Mouse (Mus musculus): ENCODE data around the gene Ccdc24. TPM values are rescaled to one million over a fixed set of nuclear protein-coding genes. Genes with fewer than 3 reads are reported as not detected.

Gene Ccdc24
- polyA plus RNA-seq, 1 experiment, result 15.4 TPM

DNA sequence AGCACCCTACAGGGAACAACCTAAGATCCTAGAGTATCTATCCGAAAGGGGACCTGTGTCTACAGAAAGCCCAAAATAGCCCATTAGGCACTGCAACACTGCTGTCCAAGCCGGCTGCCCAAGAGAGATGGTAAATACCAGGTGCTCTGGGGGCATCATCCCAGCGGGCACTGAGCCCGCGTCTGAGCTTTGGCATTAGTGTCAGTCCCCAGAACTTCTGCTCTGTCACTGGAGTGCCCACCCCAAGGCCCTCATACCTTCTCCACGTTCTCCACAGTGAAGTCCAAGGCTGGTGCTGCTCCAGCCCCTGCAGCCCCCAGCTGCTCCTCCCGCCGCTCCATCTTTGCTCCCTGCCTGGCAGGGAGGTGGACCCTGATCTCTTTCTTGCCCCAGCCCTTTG, 41.7 kb upstream of the Ccdc24 start:
- TF ChIP-seq CTCF (IDR thresholded peaks at IDR 0.05; ENCODE audit: insufficient read depth, low read length) (no peak), POLR2A (IDR thresholded peaks at IDR 0.05; ENCODE audit: borderline replicate concordance, extremely low read depth, low read depth, low read length) (no peak)
- H3K4me1 ChIP-seq (ENCODE audit: control insufficient read depth, insufficient read depth, low read length), result peaks cover 11% of the 10 kb centered on the region
- 11% methylated on average over 8 of the region's 8 CpGs for WGBS
- DNase-seq, result no peak
- peak overlapping the region; percentile 96 for H3K4me3 ChIP-seq (replicated peaks; ENCODE audit: extremely low read depth, low read depth, low read length)

DNA sequence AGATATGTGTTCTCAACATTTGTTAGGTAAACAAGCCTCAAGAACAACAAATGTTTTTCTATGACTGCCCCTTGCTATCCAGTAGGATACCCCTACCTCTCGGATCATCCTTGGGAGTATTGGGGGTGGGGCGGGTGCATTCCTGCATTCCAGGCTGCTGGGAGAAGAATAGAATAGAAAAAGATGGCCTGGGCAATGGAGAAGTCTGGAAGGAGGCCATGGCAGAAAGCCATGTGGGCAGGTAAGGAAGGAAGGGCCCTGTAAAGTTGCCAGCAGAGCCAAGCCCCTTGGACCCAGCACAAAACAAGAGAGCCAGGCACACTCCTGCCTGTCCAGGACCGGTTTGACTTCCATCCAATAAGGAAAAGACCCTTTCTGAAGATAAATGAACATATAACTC, 41.1 kb upstream of the Ccdc24 start:
- 40% methylated on average over 3 of the region's 3 CpGs for WGBS
- Histone ChIP-seq H3K4me1 (ENCODE audit: control insufficient read depth, insufficient read depth, low read length) (peaks cover 15% of the 10 kb centered on the region), H3K4me3 (replicated peaks; ENCODE audit: extremely low read depth, low read depth, low read length) (peak overlapping the region; percentile 22)
- TF ChIP-seq CTCF (IDR thresholded peaks at IDR 0.05; ENCODE audit: insufficient read depth, low read length) (no peak), POLR2A (IDR thresholded peaks at IDR 0.05; ENCODE audit: borderline replicate concordance, extremely low read depth, low read depth, low read length) (no peak)
- DNase-seq, result peak; percentile 63

DNA sequence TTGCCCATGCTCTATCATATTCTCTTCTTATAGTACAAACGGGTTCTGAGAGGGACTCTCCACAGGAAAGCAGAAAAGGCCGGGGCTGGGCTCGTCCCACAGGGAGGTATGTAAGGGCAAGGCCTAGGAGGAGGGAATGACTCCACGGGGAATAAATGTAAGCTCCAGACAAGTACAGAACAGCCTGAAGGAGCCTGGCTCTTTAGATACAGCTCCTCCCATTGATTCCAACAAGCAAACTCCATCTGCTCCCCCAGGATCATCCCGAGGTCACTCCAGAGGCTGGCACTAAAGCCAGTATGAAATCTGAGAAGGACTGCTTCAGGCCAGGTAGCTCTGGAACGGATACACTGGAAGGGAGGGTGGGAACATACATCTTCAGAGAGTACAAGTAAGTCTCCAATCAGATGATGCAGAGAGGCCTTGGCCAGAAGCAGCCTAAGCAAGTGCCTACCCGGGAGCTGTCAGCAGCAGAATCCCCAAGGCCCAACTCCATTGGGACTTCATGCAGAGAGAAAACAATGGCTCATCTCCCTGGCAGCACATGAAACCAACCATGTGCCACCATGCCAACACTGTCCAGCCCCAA, 40.4 kb upstream of the Ccdc24 start:
- no peak for TF ChIP-seq POLR2A (IDR thresholded peaks at IDR 0.05; ENCODE audit: borderline replicate concordance, extremely low read depth, low read depth, low read length)
- TF ChIP-seq CTCF (IDR thresholded peaks at IDR 0.05; ENCODE audit: insufficient read depth, low read length), result no peak
- WGBS, result 65% methylated on average over 7 of the region's 7 CpGs
- no peak overlapping the region for H3K4me3 ChIP-seq (replicated peaks; ENCODE audit: extremely low read depth, low read depth, low read length)

DNA sequence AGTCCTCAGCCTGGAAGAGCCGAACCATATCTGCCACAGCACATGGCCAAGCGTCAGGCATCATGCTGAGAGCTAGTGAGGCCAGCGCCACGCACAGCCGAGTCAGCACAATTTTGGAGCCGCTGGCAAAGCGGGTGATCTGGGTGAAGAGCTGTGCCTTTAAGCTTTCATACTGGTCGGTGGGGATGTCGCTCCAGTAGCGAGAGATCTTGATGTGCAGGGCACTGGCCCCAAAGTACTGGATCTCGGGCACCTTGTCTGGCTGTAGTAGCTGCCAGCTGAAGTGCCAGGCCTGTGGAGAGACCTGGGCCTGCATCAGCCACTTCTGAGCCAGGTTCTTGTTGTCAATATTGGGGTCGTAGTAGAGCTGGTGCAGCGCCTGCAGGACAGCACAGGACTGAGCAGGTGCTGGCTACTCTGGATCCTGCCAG, 39.8 kb upstream of the Ccdc24 start:
- H3K4me3 ChIP-seq (replicated peaks; ENCODE audit: extremely low read depth, low read depth, low read length), result no peak overlapping the region
- WGBS, result 90% methylated on average over 13 of the region's 13 CpGs
- no peak for TF ChIP-seq CTCF (IDR thresholded peaks at IDR 0.05; ENCODE audit: insufficient read depth, low read length)
- no peak for TF ChIP-seq POLR2A (IDR thresholded peaks at IDR 0.05; ENCODE audit: borderline replicate concordance, extremely low read depth, low read depth, low read length)

More for the DNA sequence above, 40.4 kb upstream of the Ccdc24 start:
- H3K4me1 ChIP-seq (ENCODE audit: control insufficient read depth, insufficient read depth, low read length), result peaks cover 15% of the 10 kb centered on the region
- DNase-seq, result no peak

DNA sequence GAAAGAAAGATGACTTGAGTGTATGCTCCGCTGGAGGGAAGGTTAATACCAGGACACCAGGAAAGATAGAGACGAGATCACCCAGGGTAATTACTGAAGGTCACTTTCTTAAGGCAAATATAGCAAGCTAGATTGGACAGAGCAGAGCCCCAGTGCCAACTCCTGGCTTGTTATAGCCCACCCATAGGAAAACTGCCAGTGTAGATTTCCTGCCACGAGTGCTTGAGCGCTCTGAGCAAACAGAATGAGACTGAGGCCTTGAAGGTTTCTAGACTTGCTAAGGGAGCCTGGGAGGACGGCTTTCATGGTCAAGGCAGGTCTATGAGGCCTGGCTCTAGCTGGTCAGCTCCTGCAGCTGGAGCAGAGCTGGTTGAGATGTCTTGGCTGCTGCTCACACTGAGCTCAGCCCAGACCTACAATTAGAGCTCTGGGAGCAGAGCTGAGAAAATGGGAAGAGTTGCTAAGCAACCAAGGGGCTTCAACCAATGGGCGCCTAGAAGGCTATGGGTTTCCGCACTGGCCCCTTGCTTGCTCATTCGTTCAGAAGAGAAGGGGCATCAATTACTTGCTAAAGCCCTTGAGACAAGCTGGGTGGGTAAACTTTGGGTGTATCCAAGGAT, 36.6 kb upstream of the Ccdc24 start:
- WGBS, result 75% methylated on average over 8 of the region's 8 CpGs
- no peak for DNase-seq
- H3K4me1 ChIP-seq (ENCODE audit: control insufficient read depth, insufficient read depth, low read length), result peaks cover 14% of the 10 kb centered on the region
- TF ChIP-seq POLR2A (IDR thresholded peaks at IDR 0.05; ENCODE audit: borderline replicate concordance, extremely low read depth, low read depth, low read length), result no peak
- TF ChIP-seq CTCF (IDR thresholded peaks at IDR 0.05; ENCODE audit: insufficient read depth, low read length), result no peak
- no peak overlapping the region for H3K4me3 ChIP-seq (replicated peaks; ENCODE audit: extremely low read depth, low read depth, low read length)

More for the DNA sequence above, 39.8 kb upstream of the Ccdc24 start:
- H3K4me1 ChIP-seq (ENCODE audit: control insufficient read depth, insufficient read depth, low read length), result peaks cover 15% of the 10 kb centered on the region
- DNase-seq, result no peak

DNA sequence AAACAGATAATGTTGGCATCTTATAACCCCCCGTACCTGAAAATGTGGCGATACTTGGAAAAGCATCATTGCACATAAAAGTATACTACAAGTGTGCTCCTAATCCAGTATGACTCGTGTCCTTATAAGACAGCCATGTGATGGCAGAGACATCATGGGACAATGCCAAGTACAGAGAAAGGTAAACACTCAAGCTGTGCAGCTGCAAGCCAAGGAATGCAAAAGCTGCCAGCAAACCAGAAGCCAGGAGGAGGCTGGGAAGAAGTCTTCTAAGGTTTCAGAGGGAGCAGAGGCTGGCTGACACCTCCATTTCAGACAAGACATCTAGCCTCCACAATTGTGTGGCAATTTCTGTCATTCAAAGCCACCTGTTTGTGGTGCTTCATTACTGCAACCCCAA, 33.8 kb upstream of the Ccdc24 start:
- TF ChIP-seq CTCF (IDR thresholded peaks at IDR 0.05; ENCODE audit: insufficient read depth, low read length) (no peak), POLR2A (IDR thresholded peaks at IDR 0.05; ENCODE audit: borderline replicate concordance, extremely low read depth, low read depth, low read length) (no peak)
- H3K4me3 ChIP-seq (replicated peaks; ENCODE audit: extremely low read depth, low read depth, low read length), result no peak overlapping the region
- H3K4me1 ChIP-seq (ENCODE audit: control insufficient read depth, insufficient read depth, low read length), result peaks cover 9% of the 10 kb centered on the region
- peak; percentile 52 for DNase-seq
- 65% methylated on average over 3 of the region's 3 CpGs for WGBS

DNA sequence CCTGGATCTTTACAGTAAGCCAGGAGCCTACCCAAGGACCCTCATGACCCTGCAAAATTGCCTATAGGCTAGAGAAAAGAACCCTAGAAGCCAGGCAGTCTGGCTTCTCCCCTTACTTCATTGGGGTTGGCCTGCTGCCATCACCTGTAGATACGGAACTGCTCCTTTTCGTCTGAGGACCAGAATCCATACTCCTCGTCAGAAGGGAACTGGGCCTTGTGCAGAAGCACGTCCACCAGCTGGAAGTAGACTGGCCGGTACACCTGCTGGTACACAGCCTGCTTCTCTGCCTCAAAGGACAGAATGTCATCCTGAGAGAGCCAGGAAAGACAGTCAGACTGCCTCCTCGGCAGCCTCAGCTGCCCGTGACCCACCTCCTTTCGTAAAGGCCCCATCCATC, 32.4 kb upstream of the Ccdc24 start:
- DNase-seq, result no peak
- WGBS, result 94% methylated on average over 8 of the region's 8 CpGs

DNA sequence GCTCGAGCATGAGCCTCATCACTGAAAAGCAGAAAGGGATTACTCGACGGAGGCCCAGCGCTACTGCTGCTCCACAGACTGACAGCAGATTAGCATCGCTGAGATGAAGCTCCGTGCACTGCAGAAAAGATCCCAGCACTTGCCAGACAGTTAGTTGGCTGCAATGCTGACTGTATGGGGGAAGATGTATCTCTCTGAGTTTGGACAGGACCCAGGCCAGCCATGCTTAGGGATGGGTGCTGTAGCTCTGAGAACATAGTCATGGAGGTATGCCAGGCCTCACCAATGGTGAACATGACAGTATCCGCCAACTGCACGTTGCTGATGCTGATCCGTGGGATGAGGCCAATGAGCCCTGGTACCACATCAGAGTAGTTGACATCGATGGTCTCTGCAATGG, 31.7 kb upstream of the Ccdc24 start:
- no peak for DNase-seq
- 90% methylated on average over 10 of the region's 10 CpGs for WGBS
- peaks cover 9% of the 10 kb centered on the region for H3K4me1 ChIP-seq (ENCODE audit: control insufficient read depth, insufficient read depth, low read length)
- no peak overlapping the region for H3K4me3 ChIP-seq (replicated peaks; ENCODE audit: extremely low read depth, low read depth, low read length)
- no peak for TF ChIP-seq POLR2A (IDR thresholded peaks at IDR 0.05; ENCODE audit: borderline replicate concordance, extremely low read depth, low read depth, low read length)
- no peak for TF ChIP-seq CTCF (IDR thresholded peaks at IDR 0.05; ENCODE audit: insufficient read depth, low read length)

More for the DNA sequence above, 32.4 kb upstream of the Ccdc24 start:
- H3K4me3 ChIP-seq (replicated peaks; ENCODE audit: extremely low read depth, low read depth, low read length), result no peak overlapping the region
- H3K4me1 ChIP-seq (ENCODE audit: control insufficient read depth, insufficient read depth, low read length), result peaks cover 9% of the 10 kb centered on the region
- no peak for TF ChIP-seq CTCF (IDR thresholded peaks at IDR 0.05; ENCODE audit: insufficient read depth, low read length)
- no peak for TF ChIP-seq POLR2A (IDR thresholded peaks at IDR 0.05; ENCODE audit: borderline replicate concordance, extremely low read depth, low read depth, low read length)

DNA sequence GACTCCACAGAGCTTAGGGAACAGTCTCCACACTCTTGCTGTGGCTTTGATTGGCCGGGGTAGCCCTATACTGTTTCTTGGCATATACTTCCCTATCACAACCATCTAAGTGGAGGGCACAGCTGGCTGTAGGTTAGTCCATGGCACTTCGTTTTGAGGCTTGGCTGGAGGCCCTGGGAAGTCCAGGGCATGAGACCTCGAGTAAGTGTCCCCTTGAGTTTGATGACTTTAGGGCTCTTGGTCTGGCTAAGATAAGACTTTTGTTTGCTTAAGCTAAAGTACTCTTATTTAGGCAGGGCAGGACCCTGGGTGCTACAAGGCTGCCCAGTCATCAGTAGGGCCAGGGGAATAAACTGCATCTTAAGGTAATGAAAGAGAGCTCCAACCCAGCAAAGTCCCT, 25.8 kb upstream of the Ccdc24 start:
- Histone ChIP-seq H3K4me3 (replicated peaks; ENCODE audit: extremely low read depth, low read depth, low read length) (no peak overlapping the region), H3K4me1 (ENCODE audit: control insufficient read depth, insufficient read depth, low read length) (no peaks in the 10 kb centered on the region)
- TF ChIP-seq CTCF (IDR thresholded peaks at IDR 0.05; ENCODE audit: insufficient read depth, low read length), result no peak
- no peak for TF ChIP-seq POLR2A (IDR thresholded peaks at IDR 0.05; ENCODE audit: borderline replicate concordance, extremely low read depth, low read depth, low read length)
- peak; percentile 51 for DNase-seq
- 71% methylated on average over 3 of the region's 3 CpGs for WGBS

DNA sequence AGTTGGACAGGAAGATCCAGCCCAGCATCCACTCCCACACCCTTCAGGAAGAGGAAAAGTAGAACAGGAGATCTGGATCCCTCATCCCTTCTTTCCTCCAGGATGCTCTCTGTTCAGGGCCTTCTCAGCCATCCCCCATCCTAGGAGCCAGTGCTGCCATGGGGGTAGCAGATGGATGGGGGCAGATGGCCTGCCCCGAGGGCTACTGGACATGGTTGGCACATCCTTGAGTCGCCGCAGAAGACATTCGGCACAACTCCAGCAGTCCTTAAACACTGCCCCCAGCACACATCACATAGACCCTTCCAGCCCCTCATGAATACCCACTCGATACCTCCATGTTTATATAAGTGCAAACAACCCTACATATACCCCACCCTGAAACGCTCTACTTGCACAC, 23.7 kb upstream of the Ccdc24 start:
- Histone ChIP-seq H3K4me1 (ENCODE audit: control insufficient read depth, insufficient read depth, low read length) (no peaks in the 10 kb centered on the region), H3K4me3 (replicated peaks; ENCODE audit: extremely low read depth, low read depth, low read length) (no peak overlapping the region)
- WGBS, result 89% methylated on average over 6 of the region's 6 CpGs
- TF ChIP-seq POLR2A (IDR thresholded peaks at IDR 0.05; ENCODE audit: borderline replicate concordance, extremely low read depth, low read depth, low read length), result no peak
- no peak for TF ChIP-seq CTCF (IDR thresholded peaks at IDR 0.05; ENCODE audit: insufficient read depth, low read length)
- no peak for DNase-seq
